Mouse (Mus musculus): ENCODE measurements around the gene Luzp1. TPM values are rescaled to one million over a fixed set of nuclear protein-coding genes. Genes with fewer than 3 reads are reported as not detected.

Gene Luzp1
- polyA plus RNA-seq (2012; rRNA removed) = 17.1 and 23.5 TPM in 2 replicates

DNA sequence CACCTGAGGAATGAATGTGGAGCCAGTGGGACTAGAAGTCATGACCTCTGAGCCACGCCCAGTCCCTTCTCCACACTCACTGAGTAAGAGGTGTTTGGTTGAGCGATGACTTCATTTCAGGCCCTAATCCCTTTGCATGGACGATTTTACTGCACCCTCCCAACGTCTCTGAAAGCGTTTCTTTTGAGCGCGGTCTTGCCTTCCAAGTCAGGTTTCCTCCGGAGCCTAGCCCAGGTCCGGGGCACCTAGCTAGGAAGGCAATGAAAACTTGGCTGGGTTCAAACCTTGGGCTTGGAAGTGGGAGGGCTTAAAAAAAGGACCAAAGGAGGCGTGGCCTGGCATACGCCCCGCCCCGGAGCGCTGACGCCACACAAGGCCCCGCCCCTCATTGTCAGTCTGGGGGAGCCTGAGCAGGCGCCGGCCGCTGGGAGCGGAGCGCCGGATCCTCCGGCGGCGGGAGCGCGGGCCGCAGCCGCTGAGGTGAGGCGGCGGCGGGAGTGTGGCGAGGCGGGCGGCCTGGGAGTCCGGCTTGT lies at the start of gene Luzp1:
TSS of gene Luzp1 (plus strand) at position 391 of the 533 bp plus-strand sequence.

DNA sequence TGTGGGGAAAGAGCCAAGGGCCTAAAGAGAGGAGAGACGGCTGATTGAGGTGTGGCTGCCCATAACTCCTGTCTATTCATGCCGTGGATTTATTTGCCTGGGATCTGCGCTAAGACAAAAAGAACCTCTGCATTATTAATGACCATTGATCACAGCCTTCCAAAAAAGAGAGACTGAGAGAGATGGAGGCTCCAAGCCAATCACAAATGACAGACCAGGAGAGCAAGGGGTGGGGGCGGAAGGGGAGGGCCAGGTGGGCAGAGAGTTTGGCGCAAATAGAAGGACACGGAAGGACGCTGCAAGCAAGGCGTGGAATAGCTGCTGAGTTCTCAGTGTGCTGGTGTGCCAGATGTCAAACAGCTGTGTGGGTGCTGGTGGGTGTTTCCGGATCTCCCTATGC lies 46.3 kb upstream of the Luzp1 start, which contains the start of gene Htr1d:
TSS of gene Htr1d (plus strand) at position 301 of the 400 bp plus-strand sequence.

DNA sequence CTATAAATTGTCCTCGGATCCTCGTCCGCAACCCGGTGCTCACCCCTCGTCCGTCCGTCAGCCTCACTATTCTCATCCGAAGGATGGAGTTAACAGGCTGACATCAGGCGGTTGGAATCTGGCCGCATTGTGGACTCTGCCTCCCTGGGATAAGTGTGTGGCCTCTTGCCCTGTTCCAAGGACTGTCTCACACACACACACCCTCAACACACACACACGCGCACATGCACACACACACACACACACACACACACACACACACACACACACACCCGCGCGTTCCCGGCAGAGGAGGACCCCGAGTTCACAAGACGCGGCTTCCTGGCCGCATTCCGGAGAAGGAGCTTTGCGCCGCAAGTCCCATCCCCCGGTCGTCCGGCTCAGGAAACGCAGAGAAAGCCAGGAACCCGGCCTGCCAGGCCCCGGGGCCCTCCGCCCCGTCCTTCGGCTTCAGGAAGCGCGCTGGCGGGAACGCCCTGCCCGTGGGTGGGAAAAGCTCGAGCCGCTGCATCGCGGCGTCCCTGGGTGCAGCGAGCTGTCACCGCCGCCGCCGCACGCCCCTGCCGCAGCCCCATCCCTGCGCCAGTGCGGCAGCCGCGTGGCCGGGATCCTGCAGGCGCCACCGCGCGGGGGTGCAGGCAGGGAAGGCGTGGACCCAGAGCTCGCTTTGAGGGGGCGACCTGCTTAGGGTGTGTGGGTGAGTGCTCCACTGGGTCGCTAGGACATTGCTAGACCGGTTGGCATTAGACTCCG lies 7.3 kb upstream of the Luzp1 start, which contains the start of gene 6030445D17Rik:
TSS of gene 6030445D17Rik (plus strand) at position 165 of the 753 bp plus-strand sequence.

DNA sequence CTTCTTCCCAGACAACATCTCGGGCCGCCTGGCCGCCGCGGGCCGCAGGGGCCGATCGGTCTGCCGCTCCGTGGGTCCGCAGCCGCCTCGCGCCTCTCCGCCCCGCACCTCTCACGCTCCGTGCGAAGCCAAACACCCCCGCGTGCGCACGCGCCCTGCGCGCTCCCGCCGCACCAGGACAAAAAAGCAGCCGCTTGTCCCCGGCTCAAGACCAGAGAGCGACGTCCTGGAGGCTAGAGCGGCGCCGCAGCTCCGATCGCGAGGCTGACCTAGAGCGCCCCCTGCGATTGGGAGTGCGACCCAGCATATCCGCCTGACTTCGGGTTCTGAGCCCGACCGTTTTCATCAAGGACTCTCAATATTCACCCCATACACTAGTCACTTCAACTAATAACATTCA lies 133.0 kb downstream of the Luzp1 start, which contains the start of gene Kdm1a:
TSS of gene Kdm1a (minus strand) at position 156 of the 400 bp plus-strand sequence.

Other genes starting within 250 kb of the Luzp1 start
- 2.5 and 2.8 TPM in 2 replicates for gene Tcea3, start 222.0 kb upstream of the Luzp1 start, polyA plus RNA-seq (2012; rRNA removed)
- 29.5 and 30.5 TPM in 2 replicates for gene Zfp46, start 185.1 kb upstream of the Luzp1 start, polyA plus RNA-seq (2012; rRNA removed)
- gene Hnrnpr, start 158.8 kb upstream of the Luzp1 start, polyA plus RNA-seq (2012; rRNA removed) = 197 and 256 TPM in 2 replicates
- gene Htr1d, start 46.2 kb upstream of the Luzp1 start, polyA plus RNA-seq (2012; rRNA removed) = 0.05 and 0.12 TPM in 2 replicates
- 0.16 and 0.18 TPM in 2 replicates for gene 6030445D17Rik, start 7.5 kb upstream of the Luzp1 start, polyA plus RNA-seq (2012; rRNA removed)
- 102 and 141 TPM in 2 replicates for gene Kdm1a, start 133.0 kb downstream of the Luzp1 start, polyA plus RNA-seq (2012; rRNA removed)
- not detected in 2 replicates for gene Tex46, start 140.7 kb downstream of the Luzp1 start, polyA plus RNA-seq (2012; rRNA removed)
- gene Lactbl1, start 152.9 kb downstream of the Luzp1 start, polyA plus RNA-seq (2012; rRNA removed) = 0.01 and 0.02 TPM in 2 replicates